Mouse (Mus musculus): ENCODE measurements around the gene Nckap5. TPM values are rescaled to one million over a fixed set of nuclear protein-coding genes. Genes with fewer than 3 reads are reported as not detected.

Nckap5 gene
- total and polyA plus RNA-seq, 3 experiments, result not detected

DNA sequence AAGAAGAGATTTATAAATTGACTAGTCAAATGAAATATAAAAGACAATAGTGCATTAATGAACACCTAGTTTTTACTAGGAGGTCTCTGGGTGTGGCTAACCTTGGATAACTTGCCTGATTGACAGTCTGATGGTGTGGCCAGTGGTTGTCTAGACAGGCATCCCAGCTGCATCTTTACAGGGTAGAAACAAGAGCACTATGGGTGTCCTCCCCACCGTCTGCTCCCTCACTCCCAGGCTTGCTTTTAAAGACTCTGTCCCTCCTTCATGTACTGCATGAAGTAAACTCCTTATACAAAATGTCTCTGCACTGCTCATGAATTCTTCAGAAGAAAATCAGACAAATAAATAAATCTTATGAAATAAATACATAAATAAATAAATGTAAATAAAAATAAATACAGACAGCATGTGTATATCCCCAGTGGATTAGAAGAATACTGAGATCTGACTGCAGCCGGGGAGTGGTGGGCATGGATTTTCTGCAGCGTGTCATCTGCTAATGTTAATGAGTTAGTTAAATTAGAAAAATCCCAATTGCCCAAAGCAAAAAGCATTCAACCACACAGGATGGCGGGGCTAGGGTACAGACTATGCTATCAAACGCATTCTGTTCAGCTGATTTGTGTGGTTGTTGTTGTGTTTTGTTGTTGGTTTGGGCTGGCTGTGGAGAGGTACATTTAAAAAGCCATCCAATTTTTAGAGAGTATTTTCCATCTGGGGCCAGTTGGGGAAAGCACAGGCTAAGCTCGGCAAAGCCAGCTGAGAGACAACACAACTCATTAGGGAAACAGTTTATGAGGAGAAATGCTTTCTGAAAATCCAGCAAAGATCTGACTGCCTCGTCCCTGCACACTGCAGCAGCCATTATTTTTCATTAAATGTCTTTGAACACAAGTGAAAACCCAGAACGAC, 130.3 kb downstream of the Nckap5 start:
- Histone ChIP-seq H3K4me1 (ENCODE audit: control insufficient read depth in 1 of 2, insufficient read depth in 2 of 2, low read length in 2 of 2) (no peaks in the 10 kb centered on the region), H3K9ac (ENCODE audit: control insufficient read depth, low read depth, low read length, poor library complexity, severe bottlenecking) (no peak overlapping the region), H3K4me3 (ENCODE audit: control insufficient read depth in 1 of 2, insufficient read depth in 1 of 2, low read depth in 2 of 2, low read length in 2 of 2) (no peak overlapping the region), H3K27me3 (ENCODE audit: control insufficient read depth in 1 of 2, insufficient read depth in 2 of 2, low read length in 2 of 2) (no peaks in the 10 kb centered on the region), H3K36me3 (ENCODE audit: control insufficient read depth in 1 of 2, insufficient read depth in 2 of 2, low read length in 2 of 2) (no peaks in the 10 kb centered on the region), H3K9me3 (replicated peaks; ENCODE audit: insufficient read depth, low read length) (no peaks in the 10 kb centered on the region), H3K79me2 (ENCODE audit: control insufficient read depth, insufficient read depth, low read length, poor library complexity) (no peaks in the 10 kb centered on the region), H3K27ac (ENCODE audit: control insufficient read depth, low read depth, low read length) (no peak overlapping the region)
- TF ChIP-seq CHD1 (IDR thresholded peaks at IDR 0.05; ENCODE audit: low read depth, low read length) (no peak), MYB (IDR thresholded peaks at IDR 0.05; ENCODE audit: low read depth, low read length) (no peak), MXI1 (IDR thresholded peaks at IDR 0.05; ENCODE audit: low read depth, low read length) (no peak), MAX (IDR thresholded peaks at IDR 0.05; ENCODE audit: low read length) (no peak), SMC3 (IDR thresholded peaks at IDR 0.05; ENCODE audit: low read depth, low read length) (no peak), NRF1 (IDR thresholded peaks at IDR 0.05; ENCODE audit: insufficient read depth, low read depth, low read length, poor library complexity, severe bottlenecking) (no peak), TAL1 (IDR thresholded peaks at IDR 0.05; ENCODE audit: low read length) (no peak), ZKSCAN1 (IDR thresholded peaks at IDR 0.05; ENCODE audit: low read depth, low read length) (no peak)
- DNase-seq (ENCODE audit: low read depth, low spot score), result no peak

- Histone ChIP-seq H3K79me2 (ENCODE audit: control insufficient read depth, insufficient read depth, low read length, poor library complexity) (no peaks in the 10 kb centered on the region), H3K9ac (ENCODE audit: control insufficient read depth, low read depth, low read length, poor library complexity, severe bottlenecking) (no peak overlapping the region), H3K4me3 (ENCODE audit: control insufficient read depth in 1 of 2, insufficient read depth in 1 of 2, low read depth in 2 of 2, low read length in 2 of 2) (no peak overlapping the region), H3K36me3 (ENCODE audit: control insufficient read depth in 1 of 2, insufficient read depth in 2 of 2, low read length in 2 of 2) (no peaks in the 10 kb centered on the region), H3K9me3 (replicated peaks; ENCODE audit: insufficient read depth, low read length) (no peaks in the 10 kb centered on the region), H3K4me1 (ENCODE audit: control insufficient read depth in 1 of 2, insufficient read depth in 2 of 2, low read length in 2 of 2) (no peaks in the 10 kb centered on the region), H3K27me3 (ENCODE audit: control insufficient read depth in 1 of 2, insufficient read depth in 2 of 2, low read length in 2 of 2) (no peaks in the 10 kb centered on the region), H3K27ac (ENCODE audit: control insufficient read depth, low read depth, low read length) (no peak overlapping the region)
- no peak for DNase-seq (ENCODE audit: low read depth, low spot score)
- TF ChIP-seq TCF12 (IDR thresholded peaks at IDR 0.05; ENCODE audit: low read depth, low read length) (no peak), ZMIZ1 (IDR thresholded peaks at IDR 0.05; ENCODE audit: low read depth, low read length) (no peak), EP300 (IDR thresholded peaks at IDR 0.05; ENCODE audit: low read depth in 1 of 2, low read length in 2 of 2) (no peak), ZNF384 (IDR thresholded peaks at IDR 0.05; ENCODE audit: low read depth, low read length) (no peak), POLR2A (IDR thresholded peaks at IDR 0.05; ENCODE audit: control insufficient read depth in 1 of 2, insufficient read depth in 1 of 2, low read depth in 1 of 2, low read length in 2 of 2, poor library complexity in 1 of 2) (no peak), ETS1 (IDR thresholded peaks at IDR 0.05; ENCODE audit: low read depth, low read length) (no peak)
These were observed 137.0 kb downstream of the Nckap5 start for GRCm38 (mm10) chr1:126693585-126693984.

All from MEL (cell line).